Mouse (Mus musculus) small intestine, adult 10 weeks (tissue): ENCODE results near the gene Rnf185. TPM values are rescaled to one million over a fixed set of nuclear protein-coding genes. Genes with fewer than 3 reads are reported as not detected.

Source experiments
- polyA plus RNA-seq: library from polyadenylated mRNA; stranded (reverse); fragments of 350-450 nt; fragmentation: Illumina TruSeq; extraction: RNeasy Lipid Tissue Mini Kit (QIAGEN cat#74804); gene quantifications from one replicate; pipeline ENCODE4 v1.2.3, GENCODE M21; 2014; ENCODE audit warnings: low replicate concordance

Rnf185 gene
- 24.3 TPM for polyA plus RNA-seq

GRCm38 (mm10) chr11:3452167-3452639 is at the start of gene Rnf185:
TSS of gene Rnf185 (minus strand) at chr11:3452363.

GRCm38 (mm10) chr11:3487952-3488570 is 35.9 kb upstream of the Rnf185 start, which contains the start of gene Pla2g3:
TSS of gene Pla2g3 (plus strand) at chr11:3488284.

GRCm38 (mm10) chr11:3408997-3409732 is 43.0 kb downstream of the Rnf185 start, which contains the start of gene Limk2:
TSS of gene Limk2 (minus strand) at chr11:3409189.

Other genes with a start within 250 kb of the Rnf185 start
- gene Eif4enif1, start 250.0 kb downstream of the Rnf185 start, polyA plus RNA-seq: 70.0 TPM
- gene Drg1, start 185.9 kb downstream of the Rnf185 start, polyA plus RNA-seq: 116 TPM
- 5.2 TPM for gene Patz1, start 163.5 kb downstream of the Rnf185 start, polyA plus RNA-seq
- 0.93 TPM for gene Pik3ip1, start 122.0 kb downstream of the Rnf185 start, polyA plus RNA-seq
- gene Limk2, start 43.2 kb downstream of the Rnf185 start, polyA plus RNA-seq: 17.3 TPM
- gene Pla2g3, start 35.9 kb upstream of the Rnf185 start, polyA plus RNA-seq: not detected
- gene Inpp5j, start 52.5 kb upstream of the Rnf185 start, polyA plus RNA-seq: 0.78 TPM
- 1.5 TPM for gene Selenom, start 62.3 kb upstream of the Rnf185 start, polyA plus RNA-seq
- gene Smtn, start 88.2 kb upstream of the Rnf185 start, polyA plus RNA-seq: not detected
- gene Morc2a, start 196.8 kb upstream of the Rnf185 start, polyA plus RNA-seq: 10.2 TPM